Mouse (Mus musculus) cerebellum, adult 9-11 months (tissue): ENCODE results near the gene Hacd3.
"Not testable (repeated sequence)": the region's sequence is repeated elsewhere in the genome, so short reads cannot be mapped to it uniquely, and the experiment has no call there.

ENCODE experiments used
- DNase-seq: peaks from one replicate; pipeline ENCODE4 v3.0.0; 2022

Hacd3 gene

DNA sequence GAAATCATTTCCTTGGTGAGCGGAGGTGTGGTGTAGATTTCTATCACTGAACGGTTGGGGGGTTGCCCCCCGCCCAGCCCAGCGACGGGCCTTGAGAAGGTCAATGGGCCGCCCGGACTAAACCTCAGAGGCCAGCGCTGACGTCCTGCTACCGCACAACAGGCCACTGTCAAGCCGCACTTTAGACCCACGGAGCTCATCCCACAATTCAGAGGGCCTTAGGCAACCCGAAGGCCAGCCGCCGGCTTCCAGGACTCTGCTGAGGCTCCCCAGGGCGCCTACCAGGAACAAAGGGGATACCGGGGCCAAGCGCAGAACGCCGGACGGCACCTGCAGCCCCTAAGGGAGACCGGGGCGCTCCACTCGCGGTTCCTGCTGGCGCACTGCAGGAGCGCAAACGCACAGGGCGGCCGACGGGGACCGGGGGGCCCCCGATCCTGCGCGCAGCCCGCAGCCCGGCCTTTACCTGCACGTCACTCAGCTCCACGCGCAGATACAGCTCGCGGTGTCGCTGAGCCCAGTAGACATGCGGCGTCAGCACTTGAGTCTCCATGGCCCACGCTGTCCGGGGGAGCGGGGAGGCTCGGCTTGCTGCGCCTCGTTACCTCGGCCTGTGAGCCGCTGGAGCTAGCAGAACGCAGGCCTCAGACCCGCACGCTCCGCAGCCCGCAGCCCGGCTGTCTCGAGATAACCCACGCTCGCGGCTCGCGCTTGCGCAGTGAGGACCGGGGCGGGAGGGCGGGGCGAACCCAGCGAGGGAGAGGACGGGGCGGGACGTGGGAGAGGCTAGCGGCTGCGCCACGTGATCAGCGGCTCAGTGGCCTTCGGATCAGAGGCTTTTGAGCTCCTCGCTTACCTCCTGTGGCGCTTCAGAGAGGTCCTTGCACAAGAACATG, at the start of gene Hacd3:
Gene Hacd3 (minus strand): TSS at position 703 of the 896 bp plus-strand sequence.
- DNase-seq, result peak; percentile 93

DNA sequence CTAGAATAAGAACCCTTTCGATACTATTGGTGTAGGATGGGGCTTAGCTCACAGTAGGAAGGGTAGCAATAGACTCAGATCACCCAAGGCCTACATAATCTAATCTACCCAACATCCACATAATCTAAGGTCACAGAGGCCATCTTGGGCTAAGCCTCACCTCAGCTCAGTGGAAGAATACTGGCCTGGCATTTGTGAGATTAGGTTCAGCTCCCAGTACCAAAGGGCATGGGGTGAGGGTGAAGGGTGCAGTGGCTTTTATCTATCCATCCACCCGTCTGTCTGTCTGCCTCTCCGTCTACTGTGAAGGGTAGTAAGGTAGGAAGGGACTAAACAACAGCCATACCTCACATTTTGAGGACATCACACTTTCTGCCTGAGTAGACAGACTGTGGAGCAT, 49.1 kb upstream of the Hacd3 start:
- no peak for DNase-seq

DNA sequence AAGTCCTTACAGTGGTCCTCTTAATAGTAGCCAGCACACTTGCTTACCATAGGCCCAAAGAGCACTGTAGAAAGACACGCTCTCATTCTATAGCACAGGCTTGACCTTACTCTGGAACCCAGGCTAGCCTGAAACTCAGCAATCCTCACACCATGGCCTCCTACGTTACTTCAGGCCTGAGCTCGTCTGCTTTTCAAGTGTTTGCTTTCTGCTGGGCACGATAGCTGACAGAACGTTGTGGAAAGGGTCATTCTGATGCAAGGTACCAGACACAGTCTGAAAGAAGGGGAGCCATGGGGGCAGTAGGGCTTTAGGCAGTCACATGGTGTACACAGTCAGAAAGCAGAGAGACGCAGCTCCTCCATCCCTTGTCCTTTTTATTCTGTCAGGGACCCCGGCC, 42.8 kb upstream of the Hacd3 start:
- DNase-seq, result no peak

DNA sequence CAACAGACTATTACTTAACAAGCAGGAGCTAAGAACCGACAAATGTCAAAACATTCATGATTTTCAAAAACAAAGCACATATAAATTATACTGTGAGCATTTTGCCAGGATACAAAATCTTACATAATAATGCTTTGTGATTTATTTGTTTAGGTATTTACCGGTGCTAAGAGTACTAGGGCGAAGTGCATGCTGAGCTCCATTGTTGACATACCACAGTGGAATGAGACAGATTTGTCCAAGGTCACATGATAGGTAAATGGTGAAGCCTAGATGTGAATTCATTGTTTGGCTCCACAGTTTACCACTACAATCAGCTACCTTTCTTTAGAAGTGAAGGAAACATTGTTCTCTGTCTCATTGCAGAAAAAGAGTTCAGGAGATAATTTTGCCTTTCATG, 29.5 kb upstream of the Hacd3 start:
- DNase-seq, result no peak

DNA sequence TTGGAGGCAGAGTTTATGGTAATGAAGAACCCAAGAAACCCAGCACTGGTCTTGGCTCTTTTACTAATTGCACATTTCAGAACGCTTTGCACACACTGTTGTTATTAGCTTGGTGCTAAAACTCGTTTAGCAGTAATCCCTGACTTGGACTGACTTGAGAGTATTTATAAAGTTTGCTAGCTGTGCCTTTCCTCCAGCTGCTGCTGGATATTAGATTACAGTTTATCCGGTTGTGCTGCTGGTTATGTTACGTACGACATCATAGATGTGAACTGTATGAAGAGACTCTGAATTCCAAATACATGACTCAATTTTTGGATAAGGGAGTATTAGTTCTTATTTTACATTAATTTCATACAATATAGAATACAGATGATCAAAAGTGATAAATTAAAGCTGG, 27.9 kb upstream of the Hacd3 start:
- DNase-seq, result no peak

DNA sequence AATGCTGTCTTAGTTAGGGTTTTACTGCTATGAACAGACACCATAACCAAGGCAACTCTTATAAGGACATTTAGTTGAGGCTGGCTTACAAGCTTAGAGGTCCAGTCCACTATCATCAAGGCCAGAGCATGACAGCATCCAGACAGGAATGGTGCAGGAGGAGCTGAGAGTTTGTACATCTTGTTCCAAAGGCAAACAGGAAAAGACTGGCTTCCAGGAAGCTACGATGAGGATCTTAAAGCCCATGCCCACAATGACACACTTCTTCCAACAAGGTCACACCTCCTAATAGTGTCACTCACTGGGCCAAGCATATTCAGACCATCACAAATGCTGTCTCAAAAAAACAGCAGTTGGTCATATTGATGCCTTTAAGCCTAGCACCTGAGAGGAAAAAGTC, 25.5 kb upstream of the Hacd3 start:
- no peak for DNase-seq

DNA sequence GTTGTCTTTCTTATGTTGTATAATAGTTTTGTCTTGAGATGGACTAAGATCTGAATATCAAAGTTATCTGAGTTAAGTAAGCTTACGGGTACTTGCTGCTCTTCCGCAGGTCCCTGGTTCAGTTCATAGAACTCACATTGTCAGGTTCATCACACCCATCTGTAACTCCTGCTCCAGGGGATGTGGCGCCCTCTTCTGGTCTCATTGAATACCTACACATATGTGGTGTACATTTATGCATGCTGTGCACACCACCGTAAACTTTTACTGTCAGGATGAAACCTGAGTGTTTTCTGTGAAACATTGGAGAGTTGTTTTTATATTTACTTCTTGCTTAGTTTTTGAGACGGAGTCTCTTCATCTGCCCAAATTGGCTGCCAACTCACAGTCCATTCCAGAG, 19.9 kb upstream of the Hacd3 start:
- DNase-seq, result no peak

DNA sequence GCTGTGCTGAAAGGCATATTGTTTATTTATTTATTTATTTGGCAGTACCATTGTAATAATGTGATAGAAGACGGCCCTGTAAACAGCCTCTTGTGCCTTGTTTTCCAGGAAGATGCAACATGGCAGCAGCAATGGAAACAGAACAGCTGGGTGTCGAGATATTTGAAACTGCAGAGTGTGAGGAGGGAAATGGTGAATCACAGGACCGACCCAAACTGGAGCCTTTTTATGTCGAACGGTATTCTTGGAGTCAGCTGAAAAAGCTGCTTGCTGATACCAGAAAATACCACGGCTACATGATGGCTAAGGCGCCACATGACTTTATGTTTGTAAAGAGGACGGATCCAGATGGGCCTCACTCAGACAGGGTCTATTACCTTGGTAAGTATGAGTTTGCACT, 15.4 kb upstream of the Hacd3 start:
- no peak for DNase-seq

DNA sequence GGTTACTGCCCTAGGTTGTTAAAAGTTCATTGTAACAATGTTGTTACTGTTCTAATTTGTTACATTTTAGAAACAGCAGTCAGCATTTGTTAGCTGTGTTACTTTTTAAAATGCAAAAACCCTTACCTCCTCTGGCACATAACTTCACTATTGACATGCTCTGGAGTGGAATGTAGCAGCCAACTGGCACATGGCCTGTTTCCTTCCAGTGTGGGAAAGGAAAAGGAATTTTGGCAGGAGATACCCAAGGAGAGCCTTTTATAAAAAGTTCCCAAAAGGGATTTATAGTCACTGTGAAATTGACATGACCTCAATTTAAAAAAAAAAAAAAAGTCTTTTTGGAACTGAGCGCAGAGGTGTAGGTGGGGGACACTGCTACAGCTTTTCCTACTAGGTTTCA, 15.0 kb upstream of the Hacd3 start:
- no peak for DNase-seq

DNA sequence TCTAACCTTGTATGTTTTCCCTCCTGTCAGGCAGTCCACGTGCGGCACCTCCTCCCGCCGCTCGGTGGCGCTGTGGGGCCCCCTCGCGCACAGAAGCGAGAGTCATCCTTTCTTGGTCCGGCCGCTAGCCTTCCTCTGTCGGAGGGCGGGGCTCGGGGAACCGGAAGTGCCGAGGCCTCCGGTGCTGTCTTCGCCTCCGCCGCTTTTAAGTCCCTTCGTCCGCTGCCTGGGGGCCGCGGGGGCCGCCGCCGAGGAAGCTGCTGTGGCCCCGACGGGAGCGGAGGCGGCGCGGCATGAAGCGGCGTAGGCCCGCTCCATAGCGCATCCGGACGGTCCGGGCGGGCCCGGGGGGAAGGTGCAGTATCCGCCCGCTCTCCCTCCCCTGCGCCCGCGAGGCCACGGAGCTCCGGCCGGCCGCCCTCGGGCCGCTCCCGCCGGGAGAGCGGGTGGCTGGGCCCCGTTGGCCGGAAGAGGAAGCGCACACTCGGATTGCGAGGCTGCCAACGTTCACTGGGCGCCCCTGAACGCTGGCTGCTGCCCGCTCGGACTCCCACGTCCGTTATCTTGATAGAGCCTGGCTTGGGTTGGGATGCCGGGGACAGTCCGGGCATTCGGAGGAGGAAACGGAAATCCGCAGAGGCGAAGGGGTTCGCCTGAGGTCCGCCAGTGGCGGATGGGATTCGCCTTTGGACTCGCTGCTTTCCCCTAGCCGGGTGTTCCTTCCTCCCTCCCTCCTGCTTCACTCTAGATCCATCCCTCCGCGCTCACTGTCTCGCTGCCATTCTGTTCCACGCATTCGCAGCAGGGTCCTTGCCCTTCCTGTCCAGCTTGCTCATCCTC, 11.0 kb upstream of the Hacd3 start, which contains the start of gene Dpp8:
Gene Dpp8 (plus strand): TSS at position 146 of the 840 bp plus-strand sequence.
- DNase-seq, result peak; percentile 94

DNA sequence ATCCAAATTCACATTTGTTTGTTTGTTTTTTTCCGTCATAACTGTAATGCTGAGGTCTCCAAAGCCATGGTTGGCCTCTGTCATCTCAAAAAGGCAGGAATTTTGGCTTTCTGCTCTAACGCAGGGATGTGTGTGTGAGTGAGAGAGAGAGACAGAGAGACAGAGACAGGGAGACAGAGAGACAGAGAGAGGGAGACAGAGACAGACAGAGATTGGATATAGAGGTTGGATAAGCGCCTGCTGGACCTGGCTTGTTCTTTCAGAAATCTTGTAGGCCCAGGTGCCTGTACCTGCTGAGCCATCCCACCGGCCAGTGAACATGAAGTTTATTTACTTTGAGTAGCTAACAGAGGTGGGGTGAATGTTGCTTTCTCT, 10.4 kb upstream of the Hacd3 start:
- DNase-seq, result no peak

DNA sequence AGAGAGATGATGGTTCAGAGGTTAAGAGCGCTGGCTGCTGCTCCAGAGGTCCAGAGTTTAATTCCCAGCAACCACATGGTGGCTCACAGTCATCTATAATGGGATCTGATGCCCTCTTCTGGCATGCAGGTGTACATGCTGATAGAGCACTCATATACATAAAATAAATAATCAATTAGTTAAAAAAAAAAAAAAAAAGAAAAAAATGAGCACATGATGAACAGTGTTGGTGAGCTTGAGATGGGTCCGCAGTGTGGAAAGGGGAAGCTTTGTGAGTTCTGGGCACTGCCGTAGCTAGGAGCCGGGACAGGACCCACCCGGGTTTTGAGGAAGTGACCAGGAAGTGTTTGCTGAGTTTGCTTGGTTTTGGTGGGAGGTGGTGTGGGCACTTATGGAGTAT, 9.9 kb upstream of the Hacd3 start:
- DNase-seq, result not testable (repeated sequence)

DNA sequence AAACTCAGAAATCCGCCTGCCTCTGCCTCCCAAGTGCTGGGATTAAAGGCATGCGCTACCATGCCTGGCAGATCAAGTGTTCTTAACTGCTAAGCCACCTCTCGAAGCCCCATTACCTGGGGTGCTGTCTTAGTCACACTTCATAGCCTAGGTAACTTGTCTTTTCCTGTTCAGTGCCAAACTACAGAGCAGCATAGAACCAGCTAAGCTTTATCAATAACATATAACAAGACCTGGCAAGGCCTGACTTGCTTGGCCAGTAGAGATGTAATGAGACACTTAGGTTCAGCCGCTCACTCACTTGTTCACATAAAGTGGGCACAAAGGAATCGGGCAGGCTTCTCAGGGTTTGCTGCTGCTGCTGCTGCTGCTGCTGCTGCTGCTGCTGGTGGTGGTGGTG, 6.8 kb upstream of the Hacd3 start:
- DNase-seq, result no peak

DNA sequence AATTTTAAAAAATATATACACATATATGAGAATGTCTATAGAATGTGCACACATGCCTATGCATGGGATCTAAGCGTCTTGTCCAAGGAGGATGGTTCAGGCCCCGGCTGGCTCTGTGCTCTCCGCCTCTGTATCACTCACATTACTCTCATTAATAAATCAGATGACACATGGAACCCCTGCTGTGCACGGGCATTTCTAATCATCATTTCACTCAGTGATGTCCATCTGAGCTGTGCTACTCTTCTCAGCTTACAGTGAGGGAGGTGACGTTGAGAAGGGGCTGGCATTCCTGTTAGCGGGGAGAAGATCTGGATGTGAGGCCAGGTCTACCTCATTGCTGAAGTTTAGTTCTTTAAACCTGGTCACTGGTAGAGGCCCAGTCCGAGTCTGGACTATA, 5.7 kb upstream of the Hacd3 start:
- no peak for DNase-seq

DNA sequence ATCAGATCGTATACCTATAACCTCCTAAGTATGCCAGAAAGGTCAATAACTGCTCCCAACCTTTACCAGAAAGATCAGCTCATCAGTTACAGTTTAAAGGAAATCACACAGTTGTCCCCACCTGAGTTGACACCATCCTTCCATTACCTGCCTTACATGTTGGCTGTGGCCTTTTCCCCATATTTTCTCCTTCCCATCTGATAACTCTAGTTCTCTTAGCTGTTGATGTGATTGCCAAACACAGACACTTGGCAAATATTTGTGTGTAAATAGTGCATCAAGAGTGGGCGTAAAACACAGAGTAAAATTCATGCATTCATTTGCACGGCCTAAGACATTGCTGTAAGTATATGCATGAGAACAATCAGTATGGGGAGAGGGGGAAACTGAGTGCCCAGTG, 2.0 kb upstream of the Hacd3 start:
- no peak for DNase-seq

DNA sequence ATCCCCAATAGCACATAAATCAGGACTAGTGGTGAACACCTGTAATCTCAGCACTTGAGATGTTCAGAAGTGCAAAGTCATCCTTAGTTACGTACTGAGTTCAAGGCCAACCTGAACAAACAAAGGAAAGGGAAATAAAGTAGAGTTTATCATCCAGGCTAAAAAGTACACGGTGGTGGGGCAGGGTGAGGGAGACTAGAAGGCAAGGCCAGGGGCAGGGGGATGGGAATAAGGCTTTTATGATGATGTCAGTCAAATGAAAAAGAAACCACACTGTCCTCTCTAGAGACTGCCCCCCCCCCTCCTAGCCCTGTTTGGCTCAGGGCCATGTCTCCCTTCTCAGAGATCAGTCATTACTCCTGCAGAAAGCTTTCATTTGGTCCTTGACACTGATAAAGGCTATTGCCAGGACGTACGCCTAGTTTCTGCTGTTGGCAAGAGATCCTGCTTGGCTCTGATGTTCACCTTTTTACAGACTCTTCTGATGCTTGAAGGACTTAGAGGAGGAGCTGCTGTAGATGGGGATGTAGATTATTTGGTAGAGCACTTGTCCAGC, 1.2 kb upstream of the Hacd3 start:
- peak; percentile 30 for DNase-seq

DNA sequence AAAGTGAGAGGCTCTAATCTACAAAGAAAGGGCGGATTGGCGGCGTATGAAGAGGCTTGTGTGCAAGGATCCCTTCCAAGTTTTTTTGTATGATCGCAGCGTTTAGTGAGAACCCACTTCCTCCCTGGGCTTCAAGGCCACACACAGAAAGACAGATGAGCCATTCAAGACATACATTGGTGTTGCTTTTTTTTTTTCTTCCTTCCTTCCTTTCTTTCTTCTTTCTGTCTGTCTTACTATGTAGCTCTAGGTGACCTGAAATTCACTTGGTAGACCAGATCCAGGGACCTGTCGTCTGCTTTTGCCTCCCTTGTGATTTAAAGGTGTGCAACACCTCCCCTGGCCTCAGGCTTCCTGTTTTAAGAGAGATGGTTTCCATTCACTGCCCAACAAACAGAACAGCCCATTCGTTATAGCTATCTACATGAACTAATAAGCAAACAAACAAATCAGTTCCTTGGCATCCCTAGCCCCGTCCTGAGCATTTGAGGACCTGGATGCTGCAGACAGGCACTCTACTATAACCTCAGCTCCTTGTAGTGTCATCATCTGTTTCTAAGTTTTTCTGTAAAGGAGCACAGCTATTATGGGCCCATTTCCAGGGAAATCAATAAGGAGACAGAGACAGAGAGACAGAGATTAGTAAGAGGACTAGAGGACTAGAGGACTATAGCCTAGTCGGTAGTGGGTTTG, 540 bp upstream of the Hacd3 start:
- peak; percentile 38 for DNase-seq

DNA sequence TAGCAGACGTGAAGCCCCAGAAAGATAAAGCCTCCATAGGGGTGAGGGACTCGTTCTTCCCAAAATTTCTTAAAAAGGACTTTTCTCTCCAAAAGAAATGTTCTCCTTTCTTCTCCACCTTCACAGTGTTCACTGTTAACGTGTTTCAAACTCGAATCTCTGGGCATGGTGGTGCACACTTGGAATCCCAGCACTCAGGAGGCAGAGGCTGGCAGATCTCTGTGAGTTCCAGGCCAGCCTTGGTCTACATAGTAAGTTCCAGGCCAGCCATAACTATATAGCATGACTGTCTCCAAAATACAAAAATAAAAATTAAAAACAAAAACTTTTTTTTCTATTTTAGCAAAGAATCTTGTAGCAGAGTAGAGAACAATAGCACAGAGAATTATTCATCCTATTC, 1.4 kb downstream of the Hacd3 start:
- DNase-seq, result no peak

DNA sequence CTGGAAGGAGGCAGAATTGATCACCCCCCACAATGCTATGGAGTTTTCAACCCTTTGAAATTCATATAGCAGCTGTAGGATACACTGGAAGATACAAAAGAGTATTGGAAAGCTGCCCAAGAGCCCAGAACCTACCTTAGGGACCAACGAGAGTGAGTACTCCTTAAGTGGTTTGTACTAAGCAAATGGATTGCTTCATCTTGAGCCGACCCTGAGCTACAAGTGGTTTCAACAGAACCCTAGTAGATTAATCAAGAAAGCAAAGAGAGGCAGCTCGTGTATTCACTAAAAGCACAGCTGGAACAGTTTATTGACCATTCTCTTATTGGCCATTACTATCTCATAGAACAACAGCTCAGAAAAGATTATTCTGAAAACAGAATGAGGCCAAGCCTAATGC, 2.3 kb downstream of the Hacd3 start:
- no peak for DNase-seq

DNA sequence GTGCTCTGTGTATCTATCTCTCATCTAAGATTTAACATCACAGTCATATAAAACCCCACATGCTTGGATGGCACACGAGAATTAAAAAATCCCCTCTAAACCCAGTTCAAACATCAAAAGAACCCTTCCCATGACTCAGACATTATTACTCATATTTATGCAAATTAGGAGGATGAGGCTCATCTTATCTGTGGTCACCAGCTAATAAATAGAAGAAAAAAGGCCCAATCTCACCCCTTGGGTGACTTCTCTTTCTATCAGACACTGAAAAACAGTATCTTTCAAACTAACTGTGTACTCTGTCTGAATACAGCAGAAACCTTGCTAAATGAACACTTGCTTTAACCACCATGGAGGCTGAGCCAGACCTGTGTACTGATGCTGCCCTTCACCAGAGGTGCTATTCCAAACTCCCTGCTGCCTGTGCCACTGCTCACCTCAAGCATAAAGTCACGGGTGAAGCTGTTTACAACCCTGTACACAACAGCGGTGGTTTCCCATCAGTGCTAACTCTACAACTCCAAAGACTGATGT, 2.8 kb downstream of the Hacd3 start:
- DNase-seq, result no peak

DNA sequence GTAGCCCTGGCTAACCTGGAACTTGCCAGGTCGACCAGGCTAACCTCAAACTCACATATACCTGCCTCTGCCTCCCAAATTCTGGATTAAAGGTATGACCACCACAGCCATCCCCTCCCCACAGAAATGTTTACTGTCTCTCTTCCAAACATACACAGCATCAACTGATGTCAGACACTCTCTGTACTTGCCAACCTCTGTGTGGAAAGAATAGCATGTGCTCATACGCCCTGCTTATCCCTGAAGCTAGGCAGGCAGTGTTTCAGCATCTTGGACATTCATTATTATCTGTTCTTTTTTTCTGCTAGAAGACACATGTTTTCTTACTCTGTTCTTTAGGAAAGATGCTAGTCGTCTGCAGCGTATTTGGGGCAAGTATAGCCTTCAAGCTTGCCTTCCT, 3.6 kb downstream of the Hacd3 start:
- no peak for DNase-seq

DNA sequence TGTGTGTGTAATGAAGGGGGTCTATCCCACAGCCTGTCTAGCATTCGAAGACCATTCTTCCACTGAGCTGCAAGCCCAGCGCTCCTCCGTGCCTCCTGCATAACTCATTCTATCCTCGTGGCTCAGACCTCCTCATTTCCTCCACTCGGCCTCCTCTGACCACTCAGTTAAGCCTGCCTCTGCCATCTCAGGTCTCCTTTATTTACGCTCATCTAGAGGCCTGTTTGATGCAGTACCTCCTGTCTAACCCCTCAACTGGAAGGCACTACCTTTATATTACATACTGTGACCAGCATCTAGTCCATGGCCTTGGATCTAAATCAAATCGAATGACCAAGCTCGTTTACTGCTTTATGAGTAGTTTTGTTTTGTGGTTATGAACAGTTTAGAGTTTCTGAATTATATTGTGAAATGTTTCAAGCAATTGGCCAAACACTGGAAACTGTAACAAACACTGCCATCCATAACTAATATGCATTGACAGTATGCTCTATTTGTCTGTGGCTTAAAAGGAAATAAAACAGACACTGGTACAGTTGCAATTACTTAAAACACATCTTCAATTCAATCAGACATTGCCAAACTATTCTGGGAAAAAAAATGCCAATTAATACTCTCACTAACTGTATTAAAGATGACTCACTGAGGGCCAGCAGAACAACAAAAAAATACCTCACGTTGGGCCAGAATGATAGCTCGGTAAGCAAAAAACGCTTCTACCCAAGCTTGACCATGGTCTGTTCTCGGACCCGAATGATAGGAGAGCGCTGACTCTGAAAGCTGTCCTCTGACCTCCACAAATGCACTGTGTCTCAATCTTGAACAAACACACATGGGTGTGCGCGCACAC, 4.3 kb downstream of the Hacd3 start:
- DNase-seq, result no peak
